Mouse (Mus musculus): Measurements from ENCODE around the gene Itga2b. TPM values are rescaled to one million over a fixed set of nuclear protein-coding genes. Genes with fewer than 3 reads are reported as not detected.

Itga2b gene
- polyA plus RNA-seq, 1 experiment from 2014 or later, result 4.4 TPM

DNA sequence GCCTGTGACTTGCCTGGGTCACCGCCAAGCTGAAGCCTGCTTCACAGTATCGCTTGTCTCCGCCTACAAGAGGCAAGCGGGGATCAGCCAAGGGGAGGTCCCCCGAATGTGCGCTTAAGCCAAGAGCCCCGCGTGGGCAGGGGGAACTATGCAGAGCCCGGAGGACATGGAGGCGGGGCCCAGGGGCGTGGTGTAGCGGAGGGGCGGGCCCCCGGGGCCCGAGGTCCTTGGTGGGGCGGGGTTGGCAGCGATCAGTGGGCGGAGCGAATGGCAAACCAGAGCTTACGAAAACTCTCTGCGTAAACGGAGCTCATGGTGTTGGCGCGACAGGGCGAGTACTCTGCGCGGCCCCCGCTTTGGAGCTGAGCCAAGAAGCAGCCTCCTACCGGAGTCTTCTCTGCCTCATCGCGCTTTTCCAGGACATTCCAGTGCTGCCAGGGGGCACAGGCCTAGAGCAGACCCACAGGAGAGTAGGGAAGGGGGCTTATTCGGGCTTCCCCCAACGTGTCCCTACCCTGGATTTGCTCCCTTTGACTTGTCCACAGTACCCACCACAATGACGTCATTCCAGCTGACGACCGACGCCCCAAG is 2.8 kb downstream of the Itga2b start:
- no peaks in the 10 kb centered on the region for H3K9me3 ChIP-seq (ENCODE audit: control insufficient read depth, low read length)
- peak overlapping the region; percentile 90 for H3K4me2 ChIP-seq (ENCODE audit: low read depth, severe bottlenecking)
- peaks cover 3% of the 10 kb centered on the region; the same call in 1 of the 2 replicates for H3K27me3 ChIP-seq (ENCODE audit: control insufficient read depth, insufficient read depth, low read length)
- no peaks in the 10 kb centered on the region for H3K36me3 ChIP-seq (ENCODE audit: control insufficient read depth, insufficient read depth, low read length)
- peaks cover 6% of the 10 kb centered on the region; the same call in 1 of the 2 replicates for H3K4me1 ChIP-seq (ENCODE audit: control insufficient read depth, insufficient read depth, low read length)
- peak; percentile 93 for ATAC-seq (ENCODE audit: insufficient number of reproducible peaks, low FRiP score, low TSS enrichment, low read depth)
- peak overlapping the region; percentile 48 for H3K9ac ChIP-seq (ENCODE audit: low read length)
- no peak overlapping the region for H3K27ac ChIP-seq (replicated peaks; ENCODE audit: low read depth, low read length)
- H3K4me3 ChIP-seq (ENCODE audit: low read depth, low read length), result peak overlapping the region; percentile 34
- WGBS, result under 1% methylated on average over 37 of the region's 37 CpGs
- peak; percentile 93 for DNase-seq (ENCODE audit: low spot score)

DNA sequence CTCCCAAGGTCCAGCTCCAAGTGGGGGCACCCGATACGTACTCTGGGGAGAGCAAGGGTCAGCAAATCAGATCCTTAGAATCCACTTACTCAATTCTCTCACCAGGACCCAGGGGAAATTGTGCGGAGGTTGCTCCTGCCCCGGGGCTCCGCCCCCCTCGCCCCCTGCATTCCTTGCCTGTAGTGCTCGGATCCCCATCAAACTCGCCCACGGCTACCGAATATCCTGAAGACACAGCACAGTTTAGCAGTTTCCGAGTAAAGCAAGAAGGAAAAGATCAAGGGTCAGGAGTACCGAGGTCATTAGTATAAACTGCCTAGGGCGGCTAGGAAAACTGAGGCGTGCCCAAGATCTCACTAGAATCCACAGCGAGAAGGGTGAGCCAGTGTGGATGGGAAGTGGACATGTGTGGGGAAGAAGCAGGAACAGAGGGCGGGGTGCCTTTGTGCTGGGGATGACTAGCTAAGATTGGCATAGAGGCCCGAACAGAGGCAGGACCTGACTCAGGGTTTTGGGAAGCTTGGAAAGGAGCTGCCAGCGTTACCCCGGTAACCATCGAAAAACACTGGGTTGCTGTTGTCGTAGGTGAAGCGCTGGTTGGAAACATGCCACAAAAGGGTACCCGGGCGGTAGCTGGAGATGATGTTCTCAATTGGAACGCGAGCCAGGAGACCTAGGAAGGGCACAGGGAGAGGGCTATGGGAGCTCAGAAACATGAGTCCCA is 4.0 kb downstream of the Itga2b start:
- Histone ChIP-seq H3K36me3 (ENCODE audit: control insufficient read depth, insufficient read depth, low read length) (no peaks in the 10 kb centered on the region), H3K9me3 (ENCODE audit: control insufficient read depth, low read length) (no peaks in the 10 kb centered on the region), H3K4me3 (ENCODE audit: low read depth, low read length) (no peak overlapping the region), H3K9ac (ENCODE audit: low read length) (no peak overlapping the region), H3K27me3 (ENCODE audit: control insufficient read depth, insufficient read depth, low read length) (peaks cover 3% of the 10 kb centered on the region; the same call in 1 of the 2 replicates), H3K27ac (replicated peaks; ENCODE audit: low read depth, low read length) (no peak overlapping the region), H3K4me1 (ENCODE audit: control insufficient read depth, insufficient read depth, low read length) (peaks cover 6% of the 10 kb centered on the region; the same call in 1 of the 2 replicates), H3K4me2 (ENCODE audit: low read depth, severe bottlenecking) (no peak overlapping the region; the same call in 1 of the 2 replicates)
- 12% methylated on average over 26 of the region's 26 CpGs for WGBS
- no peak for ATAC-seq (ENCODE audit: insufficient number of reproducible peaks, low FRiP score, low TSS enrichment, low read depth)
- peak; percentile 55 for DNase-seq (ENCODE audit: low spot score)

DNA sequence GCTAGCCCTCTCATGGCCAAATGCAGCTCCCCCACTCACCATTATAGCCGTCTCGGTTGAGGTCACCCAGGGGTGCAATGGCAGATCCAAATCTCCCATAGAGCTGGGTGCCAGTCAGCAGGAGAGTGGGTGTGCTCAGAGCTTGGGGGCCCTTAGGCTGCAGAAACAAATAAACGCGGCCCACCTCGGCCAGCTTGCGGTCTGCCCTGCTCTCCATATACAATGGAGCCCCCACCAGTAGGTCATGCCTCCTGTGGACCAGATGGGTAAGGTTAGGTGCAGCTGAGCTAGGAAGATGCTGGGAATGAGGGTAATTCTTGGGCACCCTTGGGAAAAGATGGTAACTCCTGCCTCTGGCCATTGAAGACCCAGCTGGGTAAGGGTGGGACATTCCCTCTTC is 5.0 kb downstream of the Itga2b start:
- 94% methylated on average over 6 of the region's 6 CpGs for WGBS
- no peaks in the 10 kb centered on the region for H3K36me3 ChIP-seq (ENCODE audit: control insufficient read depth, insufficient read depth, low read length)
- no peak overlapping the region for H3K27ac ChIP-seq (replicated peaks; ENCODE audit: low read depth, low read length)
- peaks cover 6% of the 10 kb centered on the region; the same call in 1 of the 2 replicates for H3K4me1 ChIP-seq (ENCODE audit: control insufficient read depth, insufficient read depth, low read length)
- no peak for ATAC-seq (ENCODE audit: insufficient number of reproducible peaks, low FRiP score, low TSS enrichment, low read depth)
- H3K9ac ChIP-seq (ENCODE audit: low read length), result no peak overlapping the region
- H3K9me3 ChIP-seq (ENCODE audit: control insufficient read depth, low read length), result no peaks in the 10 kb centered on the region
- H3K27me3 ChIP-seq (ENCODE audit: control insufficient read depth, insufficient read depth, low read length), result peaks cover 3% of the 10 kb centered on the region; the same call in 1 of the 2 replicates
- H3K4me2 ChIP-seq (ENCODE audit: low read depth, severe bottlenecking), result no peak overlapping the region
- no peak for DNase-seq (ENCODE audit: low spot score)
- no peak overlapping the region for H3K4me3 ChIP-seq (ENCODE audit: low read depth, low read length)

DNA sequence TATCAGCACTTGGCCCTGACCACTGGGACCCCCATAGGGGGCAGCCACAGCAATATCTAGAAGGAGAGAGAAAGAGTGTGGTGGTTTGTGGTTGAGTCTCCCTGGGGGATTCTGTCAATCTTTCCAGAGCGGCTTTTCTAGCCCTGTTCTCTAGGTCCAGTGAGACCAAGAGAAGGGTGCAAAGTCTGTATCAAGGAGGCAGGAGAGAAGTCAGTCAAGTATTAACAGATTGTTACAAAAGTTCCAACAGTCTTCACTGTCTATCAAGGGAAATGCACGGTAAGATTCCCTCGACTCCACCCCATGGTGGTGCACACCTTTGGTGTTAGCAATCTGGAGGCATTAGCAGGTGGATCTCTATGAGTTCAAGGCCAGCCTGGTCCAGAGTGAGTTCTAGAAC is 8.2 kb downstream of the Itga2b start:
- Histone ChIP-seq H3K27me3 (ENCODE audit: control insufficient read depth, insufficient read depth, low read length) (peaks cover 3% of the 10 kb centered on the region; the same call in 1 of the 2 replicates), H3K4me3 (ENCODE audit: low read depth, low read length) (no peak overlapping the region), H3K9me3 (ENCODE audit: control insufficient read depth, low read length) (no peaks in the 10 kb centered on the region), H3K4me1 (ENCODE audit: control insufficient read depth, insufficient read depth, low read length) (0 out of 2 replicates have a peak, but pooled peaks cover 2% of the 10 kb centered on the region), H3K4me2 (ENCODE audit: low read depth, severe bottlenecking) (no peak overlapping the region), H3K9ac (ENCODE audit: low read length) (no peak overlapping the region), H3K27ac (replicated peaks; ENCODE audit: low read depth, low read length) (no peak overlapping the region), H3K36me3 (ENCODE audit: control insufficient read depth, insufficient read depth, low read length) (no peaks in the 10 kb centered on the region)
- WGBS, result 88% methylated on average over 3 of the region's 3 CpGs
- ATAC-seq (ENCODE audit: insufficient number of reproducible peaks, low FRiP score, low TSS enrichment, low read depth) (no peak), DNase-seq (ENCODE audit: low spot score) (no peak)

DNA sequence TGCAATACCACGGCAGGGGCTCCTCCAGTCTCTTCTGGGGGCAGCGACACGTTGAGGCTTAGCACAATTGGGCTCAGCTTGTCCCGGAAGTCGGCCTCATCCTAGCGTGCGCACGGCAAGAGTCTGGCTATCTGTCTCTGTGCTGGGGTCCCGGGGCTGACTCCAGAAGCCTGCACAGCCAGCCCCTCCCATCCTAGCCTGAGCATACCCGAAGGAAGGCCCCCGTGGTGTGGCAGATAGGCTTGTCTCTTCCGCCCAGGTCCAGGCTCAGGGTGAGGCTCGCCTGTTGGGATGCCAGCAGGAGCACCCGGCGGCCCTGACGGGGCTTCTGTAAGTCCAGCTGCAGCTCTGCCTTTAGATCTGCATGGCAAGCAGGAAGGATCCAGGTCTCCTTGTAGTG is 9.4 kb downstream of the Itga2b start:
- ATAC-seq (ENCODE audit: insufficient number of reproducible peaks, low FRiP score, low TSS enrichment, low read depth) (no peak), DNase-seq (ENCODE audit: low spot score) (no peak)
- H3K27ac ChIP-seq (replicated peaks; ENCODE audit: low read depth, low read length), result no peak overlapping the region
- H3K9ac ChIP-seq (ENCODE audit: low read length), result no peak overlapping the region
- no peak overlapping the region for H3K4me3 ChIP-seq (ENCODE audit: low read depth, low read length)
- peaks cover 3% of the 10 kb centered on the region; the same call in 1 of the 2 replicates for H3K27me3 ChIP-seq (ENCODE audit: control insufficient read depth, insufficient read depth, low read length)
- H3K9me3 ChIP-seq (ENCODE audit: control insufficient read depth, low read length), result no peaks in the 10 kb centered on the region
- 64% methylated on average over 16 of the region's 16 CpGs for WGBS
- H3K4me2 ChIP-seq (ENCODE audit: low read depth, severe bottlenecking), result no peak overlapping the region
- peaks cover 7% of the 10 kb centered on the region; the same call in 1 of the 2 replicates for H3K4me1 ChIP-seq (ENCODE audit: control insufficient read depth, insufficient read depth, low read length)
- H3K36me3 ChIP-seq (ENCODE audit: control insufficient read depth, insufficient read depth, low read length), result no peaks in the 10 kb centered on the region

DNA sequence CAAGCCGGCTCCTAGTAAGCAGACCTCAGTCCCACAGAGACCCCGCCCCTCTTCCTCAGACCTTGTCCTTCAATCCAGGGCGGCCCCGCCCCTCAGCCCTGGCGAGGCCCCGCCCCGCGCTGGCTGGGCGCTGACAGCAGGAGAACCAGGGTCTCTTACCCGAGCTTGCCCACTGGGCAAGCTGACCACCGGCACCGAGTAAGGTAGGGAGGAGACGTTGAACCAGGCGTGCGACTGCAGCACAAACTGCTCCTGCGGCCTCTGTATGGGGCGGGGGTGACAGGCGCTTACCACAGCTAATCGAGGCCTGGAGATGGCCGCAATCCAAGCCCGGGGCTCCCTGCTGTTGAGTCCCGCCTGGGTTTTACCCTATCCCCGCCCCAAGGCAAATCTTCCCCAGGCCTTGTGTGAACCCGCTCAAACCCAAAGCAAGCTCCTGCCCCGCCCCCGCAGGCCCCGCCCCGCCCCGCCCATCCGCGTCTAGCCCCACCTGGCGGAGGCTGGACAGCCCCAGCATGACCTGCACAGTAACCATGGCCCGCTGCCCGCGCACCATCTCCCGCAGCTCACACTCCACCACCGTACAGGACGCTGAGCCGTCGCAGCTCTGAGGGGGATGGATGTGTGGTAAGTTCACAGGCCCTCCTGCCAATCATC is 14.1 kb downstream of the Itga2b start:
- Histone ChIP-seq H3K4me1 (ENCODE audit: control insufficient read depth, insufficient read depth, low read length) (peaks cover 10% of the 10 kb centered on the region; the same call in 1 of the 2 replicates), H3K4me2 (ENCODE audit: low read depth, severe bottlenecking) (peak overlapping the region; percentile 96), H3K36me3 (ENCODE audit: control insufficient read depth, insufficient read depth, low read length) (no peaks in the 10 kb centered on the region; the same call in 1 of the 2 replicates), H3K27ac (replicated peaks; ENCODE audit: low read depth, low read length) (no peak overlapping the region), H3K9ac (ENCODE audit: low read length) (0 out of 2 replicates have a peak overlapping the region, but pooled peaks have one; percentile 27), H3K27me3 (ENCODE audit: control insufficient read depth, insufficient read depth, low read length) (no peaks in the 10 kb centered on the region; the same call in 1 of the 2 replicates), H3K9me3 (ENCODE audit: control insufficient read depth, low read length) (no peaks in the 10 kb centered on the region), H3K4me3 (ENCODE audit: low read depth, low read length) (peak overlapping the region; percentile 48)
- DNase-seq (ENCODE audit: low spot score) (peak; percentile 88), ATAC-seq (ENCODE audit: insufficient number of reproducible peaks, low FRiP score, low TSS enrichment, low read depth) (peak; percentile 85)
- under 1% methylated on average over 40 of the region's 40 CpGs for WGBS

DNA sequence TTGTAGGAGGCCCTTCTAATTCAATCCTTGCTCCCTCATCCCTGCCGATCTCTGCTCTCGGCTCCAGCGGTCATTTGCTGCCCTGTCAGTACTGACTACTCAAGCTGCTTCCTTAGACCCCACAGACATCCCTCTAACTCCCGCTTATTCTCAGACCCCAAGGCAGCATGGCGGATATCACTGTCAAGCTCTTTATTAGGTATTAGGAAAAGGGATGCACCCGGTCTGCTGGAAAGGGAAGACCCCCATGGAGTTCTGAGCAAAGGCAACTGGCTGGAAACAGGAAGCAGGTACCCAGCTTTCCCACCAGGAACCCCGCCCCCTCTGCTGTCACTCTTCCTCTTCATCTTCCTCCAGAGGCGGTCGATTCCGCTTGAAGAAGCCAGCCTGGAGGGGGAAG is 16.8 kb downstream of the Itga2b start:
- no peak overlapping the region for H3K9ac ChIP-seq (ENCODE audit: low read length)
- no peaks in the 10 kb centered on the region; the same call in 1 of the 2 replicates for H3K36me3 ChIP-seq (ENCODE audit: control insufficient read depth, insufficient read depth, low read length)
- WGBS, result 22% methylated on average over 10 of the region's 10 CpGs
- H3K27ac ChIP-seq (replicated peaks; ENCODE audit: low read depth, low read length), result no peak overlapping the region
- DNase-seq (ENCODE audit: low spot score), result no peak
- H3K27me3 ChIP-seq (ENCODE audit: control insufficient read depth, insufficient read depth, low read length), result peaks cover 5% of the 10 kb centered on the region; the same call in 1 of the 2 replicates
- peaks cover 12% of the 10 kb centered on the region; the same call in 1 of the 2 replicates for H3K4me1 ChIP-seq (ENCODE audit: control insufficient read depth, insufficient read depth, low read length)
- no peak for ATAC-seq (ENCODE audit: insufficient number of reproducible peaks, low FRiP score, low TSS enrichment, low read depth)
- H3K9me3 ChIP-seq (ENCODE audit: control insufficient read depth, low read length), result no peaks in the 10 kb centered on the region
- H3K4me3 ChIP-seq (ENCODE audit: low read depth, low read length), result no peak overlapping the region
- H3K4me2 ChIP-seq (ENCODE audit: low read depth, severe bottlenecking), result no peak overlapping the region

Data from limb, embryonic 11.5 days (tissue).